Comparison of ENCODE assay signal across 1 mouse cellular context in the genomic region with DNA sequence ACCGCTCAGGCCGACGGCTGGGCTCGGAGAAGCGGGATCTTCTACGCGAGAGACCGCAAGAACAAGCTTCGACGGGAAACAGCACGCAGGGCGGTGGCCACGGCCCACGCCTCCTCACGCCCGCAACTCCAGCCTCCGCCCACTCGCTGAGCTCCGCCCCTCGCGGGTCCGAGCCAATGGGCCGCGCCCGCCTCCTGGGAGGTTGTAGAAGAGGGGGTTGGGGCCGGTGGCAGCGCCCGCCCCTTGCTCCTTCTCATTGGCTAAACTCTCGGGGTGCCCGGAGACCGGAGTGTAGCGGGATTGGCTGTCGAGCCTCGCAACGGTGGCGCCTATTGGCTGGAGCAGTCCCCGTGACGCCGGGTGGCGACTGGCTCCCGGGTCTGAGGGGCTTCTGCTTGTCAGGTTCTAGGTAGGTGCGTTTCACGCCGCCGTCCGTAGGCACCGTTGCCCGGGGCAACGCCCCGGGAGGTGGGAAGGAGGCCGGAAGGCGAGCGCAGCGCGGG.
TF ChIP-seq lines count a peak whose summit lies in the region.

Gene A930002H24Rik (minus strand): TSS at position 145 of the 503 bp plus-strand sequence.

TF ChIP-seq in MEL, 35 proteins besides CTCF, POLR2A, EP300 and RAD21 (continued from another document):
- TF ChIP-seq GATA1 (IDR thresholded peaks at IDR 0.05; ENCODE audit: low read depth, low read length) = no peak
TF ChIP-seq in MEL: peak in this region for 13.
